Mouse (Mus musculus) c-Kit-positive CD71-negative TER-119-negative erythroid progenitor cells, embryonic 14.5 days (primary cell): ENCODE data around the gene Mrpl18.
"Not testable (repeated sequence)": the region's sequence is repeated elsewhere in the genome, so short reads cannot be mapped to it uniquely, and the experiment has no call there.

ENCODE experiments used
- DNase-seq: peaks from one replicate; pipeline ENCODE4 v3.0.0-alpha.2; 2013; ENCODE audit warnings: low read depth

Mrpl18 gene

DNA sequence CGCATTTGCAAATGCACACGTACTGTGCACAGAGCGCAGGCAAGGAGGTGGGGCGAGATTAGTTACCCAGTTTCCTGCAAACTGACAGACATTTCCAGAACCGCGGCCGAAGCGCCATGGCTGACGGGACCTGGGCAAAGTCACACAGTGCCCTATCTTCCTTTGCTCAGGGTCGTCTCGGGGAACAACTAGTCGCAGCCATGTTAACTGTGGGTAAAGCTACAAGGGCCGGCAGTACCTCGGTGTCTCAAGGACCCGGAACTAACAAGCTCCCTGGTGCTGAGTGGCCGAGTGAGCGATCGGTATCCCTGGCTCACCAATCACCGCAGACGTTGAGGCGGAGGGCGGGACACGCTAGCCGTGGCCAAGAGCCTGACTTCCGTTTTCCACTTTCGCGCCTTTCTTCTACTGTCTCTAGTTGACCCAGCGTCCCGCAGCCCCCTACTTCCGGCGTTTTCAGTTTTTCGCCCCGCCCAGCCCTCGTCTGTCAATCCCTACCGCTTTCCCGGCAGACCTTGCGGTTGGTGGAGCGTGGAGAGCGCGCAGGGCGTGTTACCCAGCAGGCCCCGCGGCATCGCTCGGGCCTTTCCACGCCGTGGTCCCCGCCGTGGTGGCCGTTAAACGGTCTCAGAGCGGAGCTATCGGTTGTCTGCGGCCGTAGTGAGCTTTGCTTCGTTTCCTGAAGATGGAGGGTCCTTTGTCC is at the start of gene Mrpl18:
Mrpl18 (minus strand) TSS at position 465 of the 703 bp plus-strand sequence.
- DNase-seq: peak; percentile 99

DNA sequence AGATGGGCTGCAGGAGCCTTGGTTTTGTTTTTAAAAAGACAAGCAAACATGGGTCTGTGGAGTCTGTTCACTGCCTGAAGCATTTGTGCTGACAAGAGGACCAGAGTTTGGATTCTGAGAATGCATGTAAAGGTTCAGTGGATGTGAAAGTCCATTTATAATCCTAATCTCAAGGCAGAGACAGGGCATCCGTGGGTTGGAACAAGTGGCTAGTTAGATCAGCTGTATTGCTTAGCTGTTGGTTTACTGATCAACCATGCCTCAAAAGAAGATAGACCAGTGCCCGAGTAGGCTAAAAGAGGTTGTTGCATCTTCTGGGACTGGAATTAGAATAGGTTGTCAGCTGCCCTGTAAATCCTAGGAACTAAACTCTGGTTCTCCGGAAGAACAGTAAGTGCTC is 47.3 kb upstream of the Mrpl18 start:
- DNase-seq: no peak

DNA sequence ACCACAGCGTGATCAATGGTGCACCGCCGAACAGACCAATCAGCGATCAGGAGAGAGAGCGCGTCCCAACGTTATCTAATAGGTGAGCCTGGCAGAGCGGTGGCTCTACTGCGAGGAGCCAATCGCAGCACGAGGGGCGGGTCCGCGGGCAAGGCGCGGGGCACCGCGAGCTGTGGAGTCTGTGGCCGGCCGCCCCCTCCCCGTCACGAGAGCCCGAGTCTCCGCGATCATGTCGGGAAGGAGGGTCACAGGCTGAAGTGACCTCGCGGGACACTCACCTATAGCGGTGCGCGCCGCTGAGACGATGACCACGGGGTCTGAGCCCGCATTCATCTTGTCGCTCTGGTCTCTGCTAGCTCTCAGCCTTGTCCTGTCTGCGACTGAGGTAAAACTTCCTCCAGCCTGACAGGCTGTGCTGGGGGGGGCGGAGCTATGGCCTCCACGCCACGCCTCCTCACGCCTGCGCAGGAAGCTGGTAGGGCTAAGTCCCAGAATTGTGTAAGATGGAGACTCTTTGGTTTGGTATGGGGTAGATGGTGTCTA is 44.3 kb upstream of the Mrpl18 start, which contains the start of gene Acat2:
Acat2 (minus strand) TSS at position 417 of the 543 bp plus-strand sequence.
- DNase-seq: peak; percentile 85

DNA sequence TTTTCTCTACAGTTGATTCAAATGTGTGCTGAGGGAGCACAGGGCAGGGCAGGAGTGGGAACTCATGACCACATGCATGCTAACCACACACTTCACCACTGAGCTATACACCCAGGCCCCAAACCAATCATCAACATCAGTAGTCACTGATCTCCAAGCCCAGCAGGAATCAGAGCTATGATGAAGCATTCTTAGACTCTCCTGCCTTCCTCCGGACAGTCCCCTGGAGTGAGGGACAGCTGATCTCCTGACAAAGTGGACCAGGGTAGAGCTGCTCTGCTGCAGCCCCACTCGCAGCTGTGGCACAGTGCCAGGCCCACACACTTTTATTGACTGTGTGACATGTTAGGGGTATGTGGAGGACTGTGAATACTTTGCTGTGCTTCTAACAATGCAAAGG is 43.2 kb upstream of the Mrpl18 start:
- not testable (repeated sequence) for DNase-seq

DNA sequence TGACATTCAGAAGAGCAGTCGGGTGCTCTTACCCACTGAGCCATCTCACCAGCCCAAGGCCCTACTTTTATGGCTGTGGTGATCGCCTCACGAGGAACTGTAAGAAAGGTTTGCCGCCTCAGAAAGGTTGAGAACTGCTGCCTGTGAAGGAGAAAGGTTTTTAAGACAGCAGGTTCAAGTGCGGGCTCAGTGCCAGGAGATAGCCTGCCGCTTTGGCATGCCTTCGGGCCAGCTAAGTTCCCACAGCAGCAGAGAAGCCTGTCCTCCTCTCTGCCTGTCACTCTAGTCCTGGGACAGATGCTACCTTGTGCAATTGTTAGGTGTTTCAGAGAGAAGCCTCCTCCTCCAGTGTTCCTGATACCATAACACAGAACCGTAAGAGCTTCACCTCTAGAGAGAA is 40.5 kb upstream of the Mrpl18 start:
- no peak for DNase-seq

DNA sequence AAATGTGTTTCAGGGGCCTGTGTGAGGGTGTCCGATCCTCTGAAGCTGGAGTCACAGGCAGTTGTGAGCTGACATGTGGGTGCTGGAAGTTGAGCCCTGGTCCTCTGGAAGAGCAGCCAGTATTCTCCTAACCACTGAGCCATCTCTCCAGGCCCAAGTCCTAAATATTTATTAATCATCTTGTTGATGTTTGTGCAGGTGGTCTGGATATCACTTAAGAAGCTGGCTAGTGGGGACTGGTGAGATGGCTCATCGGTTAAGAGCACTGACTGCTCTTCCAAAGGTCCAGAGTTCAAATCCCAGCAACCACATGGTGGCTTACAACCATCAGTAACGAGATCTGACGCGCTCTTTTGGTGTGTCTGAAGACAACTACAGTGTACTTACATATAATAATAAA is 33.5 kb upstream of the Mrpl18 start:
- DNase-seq: no peak

DNA sequence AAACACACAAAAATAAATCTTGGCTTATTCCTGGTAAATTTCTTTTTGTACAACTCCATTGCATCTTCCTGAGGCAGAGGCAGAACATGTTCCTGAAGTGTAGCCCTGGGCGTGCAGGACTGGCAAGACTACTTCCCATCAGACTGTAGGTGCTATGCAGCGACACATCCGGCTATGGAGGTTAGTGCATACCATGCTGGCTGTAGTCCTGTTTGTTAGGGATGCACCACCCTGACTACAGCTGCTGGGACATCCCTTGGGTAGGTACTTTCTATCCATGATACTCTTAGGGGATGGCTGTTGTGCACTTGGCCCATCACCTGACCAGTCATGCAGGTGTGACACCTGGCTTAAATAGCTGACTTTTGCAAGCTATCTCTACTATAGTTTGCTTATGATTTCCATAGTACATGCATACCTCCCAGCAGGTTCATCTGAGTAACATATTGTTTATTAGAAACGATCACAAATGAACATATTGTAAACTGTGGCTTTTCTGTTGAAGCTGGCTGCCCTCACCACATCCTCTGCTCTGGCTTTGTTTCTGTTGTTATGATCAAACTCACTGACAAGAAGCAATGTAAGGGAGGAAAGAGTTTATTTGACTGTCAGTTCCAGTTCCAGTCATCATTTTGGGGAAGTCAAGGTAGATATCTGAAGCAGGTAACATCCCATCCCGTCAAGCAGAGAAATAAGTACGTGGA is 26.5 kb upstream of the Mrpl18 start:
- DNase-seq: no peak

DNA sequence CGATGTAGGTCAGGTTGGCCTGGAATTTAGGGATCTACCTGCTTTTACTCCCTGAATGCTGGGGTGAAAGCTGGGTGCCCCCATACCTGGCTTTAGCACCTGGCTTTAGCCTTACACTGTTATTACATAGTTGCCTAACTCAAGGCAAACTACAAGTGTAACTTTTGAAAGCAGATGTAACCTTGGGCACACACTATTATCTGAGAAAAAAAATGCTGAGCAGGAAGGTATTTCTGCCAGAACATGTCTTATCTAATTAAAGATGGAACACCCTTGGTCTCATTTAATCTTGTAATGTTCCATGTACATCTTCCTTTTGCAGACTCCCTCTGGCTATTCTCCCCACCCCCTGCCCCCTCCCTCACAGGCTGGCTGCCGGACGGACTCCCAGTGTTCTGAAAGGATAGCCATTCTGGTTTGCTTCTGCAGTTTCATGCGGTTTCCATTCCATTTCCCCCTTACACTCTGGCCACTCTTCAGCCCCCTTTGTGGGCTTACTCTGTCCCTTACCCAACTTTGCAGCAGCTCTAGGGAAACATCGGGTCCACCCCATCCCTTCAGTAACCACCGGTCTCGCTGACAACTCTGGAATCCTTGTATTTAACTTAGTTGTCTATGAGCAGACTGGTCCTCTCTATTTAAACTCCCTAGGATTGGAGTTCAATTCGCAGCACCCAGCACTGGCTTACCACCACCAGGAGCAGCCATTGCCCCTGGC is 25.6 kb upstream of the Mrpl18 start:
- DNase-seq: no peak

DNA sequence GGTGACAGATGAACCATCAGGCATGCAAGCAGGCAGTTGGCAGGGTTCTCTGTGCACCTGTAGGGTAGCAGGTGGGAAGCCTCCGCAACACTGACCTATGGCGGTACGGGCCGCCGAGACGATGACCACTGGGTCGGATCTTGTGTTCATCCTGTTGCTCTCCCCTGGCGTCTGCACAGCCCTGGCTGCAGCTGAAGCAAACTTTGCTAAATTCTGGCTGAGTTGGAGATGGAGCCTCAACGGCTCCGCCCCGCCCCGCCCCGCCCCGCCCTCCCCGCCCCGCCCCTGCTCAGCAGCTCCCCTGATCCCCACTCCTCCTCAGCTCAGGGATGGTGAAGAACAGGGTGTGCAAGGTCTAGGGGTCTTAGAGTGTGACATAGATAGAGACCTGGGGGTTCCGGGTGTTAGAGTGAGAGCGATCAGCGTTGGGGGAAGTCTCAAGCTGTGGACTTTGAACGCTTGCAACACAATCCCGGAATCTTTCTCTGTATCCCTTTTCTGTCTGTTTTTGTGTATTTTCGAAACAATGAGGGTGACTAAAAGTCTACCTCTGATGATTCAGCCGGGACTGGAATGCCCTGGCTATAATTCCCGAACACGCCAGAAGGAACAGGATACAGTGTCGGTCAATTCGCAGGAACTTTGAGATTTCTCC is 24.1 kb upstream of the Mrpl18 start, which contains the start of gene Acat3:
Acat3 (minus strand) TSS at position 450 of the 655 bp plus-strand sequence.
- no peak for DNase-seq

DNA sequence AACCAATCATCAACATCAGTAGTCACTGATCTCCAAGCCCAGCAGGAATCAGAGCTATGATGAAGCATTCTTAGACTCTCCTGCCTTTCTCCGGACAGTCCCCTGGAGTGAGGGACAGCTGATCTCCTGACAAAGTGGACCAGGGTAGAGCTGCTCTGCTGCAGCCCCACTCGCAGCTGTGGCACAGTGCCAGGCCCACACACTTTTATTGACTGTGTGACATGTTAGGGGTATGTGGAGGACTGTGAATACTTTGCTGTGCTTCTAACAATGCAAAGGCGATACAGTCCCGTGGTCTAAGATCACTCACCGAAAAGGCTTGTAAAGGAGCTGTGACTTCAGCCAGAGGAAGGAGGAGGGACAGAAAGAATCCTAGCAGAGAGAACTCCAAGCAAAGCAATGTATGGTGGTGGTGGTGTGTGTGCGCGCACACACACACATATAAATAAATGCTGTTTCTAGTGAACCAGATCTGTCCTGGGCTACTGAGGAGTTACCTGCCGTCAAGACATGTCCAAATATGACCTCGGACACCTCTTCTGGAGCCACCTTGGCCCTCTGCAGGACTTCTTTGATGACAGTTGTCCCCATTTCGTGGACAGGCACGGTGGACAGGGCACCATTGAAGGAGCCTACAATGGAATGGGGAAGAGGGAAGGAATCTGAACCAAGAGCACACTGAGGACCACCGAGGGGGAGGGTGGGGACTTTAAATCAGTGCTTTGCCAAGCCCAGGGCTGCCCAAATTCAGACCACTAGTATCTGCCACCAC is 23.4 kb upstream of the Mrpl18 start:
- DNase-seq: not testable (repeated sequence)

DNA sequence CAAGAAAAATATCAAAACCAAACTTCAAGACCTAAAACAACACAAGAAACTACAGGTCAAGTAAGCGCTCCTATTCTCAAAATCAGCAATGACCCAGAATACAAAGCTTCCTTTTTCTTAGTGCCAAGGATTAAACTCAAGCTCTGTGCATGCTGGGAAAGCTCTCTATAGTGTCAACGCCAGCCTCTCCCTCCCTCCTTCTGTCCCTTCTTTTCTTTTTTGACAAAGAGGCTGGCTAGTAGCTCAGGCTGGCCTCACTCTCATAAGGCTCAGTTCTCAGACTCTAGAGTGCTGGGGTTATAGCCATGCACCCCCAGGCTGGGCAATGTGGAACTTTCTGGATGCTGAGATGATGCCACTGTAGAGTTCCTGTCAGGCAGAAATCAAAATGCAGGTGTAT is 21.9 kb upstream of the Mrpl18 start:
- DNase-seq: no peak

DNA sequence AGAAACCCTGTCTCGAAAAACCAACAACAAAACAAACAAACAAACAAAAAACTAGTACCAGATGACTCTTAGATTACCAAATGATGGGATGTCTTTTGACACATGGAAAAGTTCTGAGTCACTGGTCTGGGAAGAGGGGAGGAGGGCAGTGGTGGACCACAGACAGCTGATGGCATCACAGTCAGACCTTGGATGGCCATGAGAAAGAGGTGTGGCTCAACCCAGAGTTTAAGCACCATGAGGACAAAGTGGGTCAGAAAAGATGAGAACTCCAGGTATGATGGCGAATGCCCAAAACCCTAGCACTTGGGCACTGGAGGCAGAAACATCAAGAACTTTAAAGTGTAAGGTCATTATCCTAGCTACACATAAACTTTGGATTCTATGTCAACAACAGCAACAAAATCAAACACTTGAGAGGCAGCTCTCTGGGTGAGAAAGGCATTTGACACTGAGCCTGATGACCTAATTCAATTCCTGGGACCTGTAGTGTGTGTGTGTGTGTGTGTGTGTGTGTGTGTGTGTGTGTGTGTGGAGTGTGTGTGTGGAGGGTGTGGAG is 21.3 kb upstream of the Mrpl18 start:
- DNase-seq: no peak

DNA sequence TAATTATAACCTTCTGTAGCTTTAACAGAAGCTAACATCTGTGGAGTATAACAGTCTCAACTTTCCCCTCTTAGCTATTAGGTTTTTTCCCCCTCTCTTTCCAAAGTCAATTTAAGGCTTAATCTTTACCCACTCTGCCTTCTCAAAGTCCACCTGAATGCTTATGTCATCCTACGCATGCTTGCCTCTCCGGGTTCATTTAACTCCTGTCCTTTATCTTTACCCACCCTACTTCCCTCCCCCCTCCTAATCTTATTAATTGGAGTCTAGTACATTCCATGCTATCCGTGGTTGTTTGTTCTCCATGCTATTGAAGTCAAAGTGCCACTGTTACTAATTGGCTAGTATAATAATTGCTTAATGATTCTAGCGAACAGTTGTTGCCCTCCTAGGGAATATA is 19.6 kb upstream of the Mrpl18 start:
- no peak for DNase-seq

DNA sequence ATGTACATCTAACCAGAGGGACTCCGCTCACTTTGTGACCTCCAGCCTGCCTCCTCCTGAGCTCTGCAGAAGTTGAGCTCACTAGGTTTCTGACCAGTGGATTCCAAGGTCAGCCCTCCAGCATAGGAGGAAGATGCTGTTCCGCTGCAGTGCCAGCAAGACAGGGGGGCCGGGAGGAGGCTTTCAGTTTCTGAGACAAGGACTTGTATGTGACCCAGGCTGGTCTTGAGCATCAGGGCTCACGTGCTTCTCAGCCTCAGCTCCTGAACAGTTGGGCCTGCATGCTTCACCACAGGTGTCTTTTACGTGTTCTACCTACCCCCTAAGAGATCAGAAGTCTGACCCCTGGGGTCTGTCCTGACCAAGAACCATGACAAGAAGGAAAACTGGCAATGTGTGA is 15.4 kb upstream of the Mrpl18 start:
- DNase-seq: not testable (repeated sequence)

DNA sequence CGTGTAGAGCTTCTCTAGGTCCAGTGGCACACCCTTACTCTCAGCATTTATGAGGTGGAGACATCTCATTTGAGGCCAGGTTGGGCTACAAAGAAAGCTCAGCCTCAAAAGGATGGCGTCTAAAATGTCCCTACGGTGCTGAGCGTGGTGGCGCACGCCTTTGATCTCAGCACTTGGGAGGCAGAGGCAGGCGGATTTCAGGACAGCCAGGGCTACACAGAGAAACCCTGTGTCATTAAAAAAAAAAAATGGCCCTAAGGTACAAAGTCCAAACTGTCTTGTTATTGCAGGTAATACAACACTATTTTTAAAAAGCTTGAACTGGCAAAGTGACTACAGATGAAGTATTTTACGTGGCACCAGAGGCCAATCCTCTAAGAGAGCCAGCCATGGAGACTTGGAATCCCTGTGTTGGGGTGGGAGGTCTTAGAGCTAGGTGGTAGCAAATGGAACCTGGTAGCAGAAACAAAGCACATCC is 9.6 kb upstream of the Mrpl18 start:
- DNase-seq: no peak

DNA sequence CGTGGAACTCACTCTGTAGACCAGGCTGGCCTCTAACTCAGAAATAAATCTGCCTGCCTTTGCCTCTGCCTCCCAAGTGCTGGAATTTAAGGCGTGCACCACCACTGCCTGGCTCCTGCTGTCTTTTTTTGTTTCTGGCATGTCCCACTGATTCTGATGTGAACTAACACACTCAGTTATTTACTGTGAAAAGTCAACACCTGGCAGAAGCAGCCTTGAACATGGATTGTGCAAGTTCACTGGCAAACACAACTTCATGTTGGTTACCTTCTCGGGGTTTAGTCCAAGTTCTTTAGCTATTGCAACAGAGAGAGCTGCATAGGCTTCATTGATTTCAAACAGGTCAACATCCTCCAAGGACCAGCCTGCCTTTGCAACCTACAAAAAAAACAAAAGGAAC is 8.9 kb upstream of the Mrpl18 start:
- DNase-seq: no peak

DNA sequence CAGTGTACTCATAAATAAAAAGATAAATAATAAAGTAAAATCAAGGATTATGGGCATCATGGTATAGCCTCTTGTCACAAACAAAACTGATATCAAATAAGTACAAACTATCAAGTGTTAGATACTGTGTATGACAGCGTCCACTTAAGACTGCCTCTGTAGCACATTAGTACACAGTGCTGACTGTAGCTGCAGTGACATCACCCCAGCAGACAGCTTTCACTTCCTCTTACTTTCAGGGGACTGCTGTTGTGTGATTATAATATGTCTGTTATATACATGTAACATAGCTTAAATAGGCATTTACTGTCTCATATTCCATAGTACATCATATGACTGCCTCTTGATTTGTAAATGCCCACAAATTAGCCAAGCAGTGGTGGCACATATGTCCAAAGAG is 4.9 kb upstream of the Mrpl18 start:
- no peak for DNase-seq

DNA sequence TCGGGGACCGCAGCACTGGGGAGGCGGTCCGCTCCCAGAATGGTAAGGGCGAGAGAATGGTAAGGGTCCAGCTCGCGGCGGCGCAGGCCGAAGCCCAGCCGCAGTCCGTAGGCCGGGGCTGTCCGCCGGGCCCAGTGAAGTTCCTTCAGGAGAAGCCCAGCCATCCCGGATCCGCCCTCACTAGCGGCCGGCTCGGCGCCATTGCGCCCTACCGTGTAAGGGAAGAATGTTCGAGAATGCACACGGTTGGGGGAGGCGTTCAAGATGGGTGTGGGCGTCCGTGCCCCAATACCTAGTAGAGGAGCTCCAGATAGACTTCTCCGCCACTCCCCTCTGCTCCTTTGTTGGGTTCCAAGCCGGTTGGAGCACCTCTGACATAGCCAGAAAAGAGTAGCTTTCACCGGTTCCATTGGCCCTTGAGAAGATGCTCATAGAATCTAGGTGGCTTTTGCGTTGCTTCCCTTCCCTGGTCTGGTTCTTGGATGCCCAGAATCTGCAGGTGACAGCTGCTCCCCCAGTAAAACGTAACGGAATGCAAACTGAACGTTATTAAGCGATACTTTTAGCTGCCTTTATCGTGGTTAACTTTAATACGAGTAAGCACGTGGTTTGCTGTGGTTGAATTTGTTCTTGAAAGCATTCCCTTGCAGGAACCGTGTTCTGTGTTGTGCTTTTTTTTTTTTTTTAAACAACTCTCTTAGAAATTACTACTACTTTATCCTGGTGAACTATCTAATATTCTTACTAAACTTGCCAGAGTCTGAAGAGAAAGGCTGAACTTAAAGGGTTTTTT is 639 bp upstream of the Mrpl18 start:
- peak; percentile 45 for DNase-seq

DNA sequence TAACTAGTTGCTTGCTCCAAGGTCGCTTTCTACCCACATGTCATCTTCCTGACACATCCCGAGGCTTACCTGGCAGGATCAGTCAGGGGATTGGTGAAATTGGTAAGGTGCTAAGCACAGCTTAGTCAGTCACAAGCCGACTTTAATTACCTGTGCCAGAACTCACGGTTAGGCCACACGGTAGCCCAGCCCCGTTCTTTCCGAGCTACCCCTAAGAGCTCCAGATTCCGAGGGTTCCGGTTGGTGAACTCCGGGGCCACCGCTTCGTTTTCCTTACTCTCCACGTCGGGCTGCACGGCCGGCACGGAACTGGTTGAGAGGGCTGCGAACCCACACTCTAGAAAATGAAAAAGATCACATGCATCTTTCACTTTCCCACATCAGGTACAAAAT is 661 bp downstream of the Mrpl18 start, which contains the start of gene Tcp1:
Tcp1 (plus strand) TSS at position 214 of the 393 bp plus-strand sequence.
- no peak for DNase-seq

DNA sequence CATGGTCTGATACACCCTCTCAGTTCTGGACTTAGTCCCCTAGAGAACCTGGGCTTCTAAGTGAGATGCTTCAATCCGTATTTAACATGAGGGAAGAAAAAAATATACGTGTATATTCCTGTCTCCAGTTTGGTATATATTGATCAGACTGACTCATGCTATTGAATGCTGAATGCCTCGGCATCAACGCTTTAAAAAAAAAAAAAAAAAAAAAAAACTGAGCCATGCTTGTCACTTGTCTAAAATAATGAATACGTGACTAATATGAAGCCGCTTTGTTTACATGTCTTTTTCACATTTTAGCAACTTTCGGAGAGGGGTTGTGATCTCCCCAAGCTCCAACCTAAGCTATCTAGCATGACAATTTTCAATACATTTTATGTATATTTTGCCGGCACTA is 5.8 kb downstream of the Mrpl18 start:
- no peak for DNase-seq
